Mouse (Mus musculus) spleen, adult 2 months (tissue): ENCODE data around the gene Lrrc72.

Experiments
- CTCF ChIP-seq: fragments of 200-500 bp; IDR thresholded peaks from 2 replicates; pipeline ENCODE4 v1.5.1; 2011; ENCODE audit warnings: mild to moderate bottlenecking, inconsistent platforms; ENCODE audit not compliant: insufficient read depth, insufficient read length, insufficient replicate concordance; ENCODE audit errors: extremely low read depth
- POLR2A ChIP-seq: fragments of 200-500 bp; IDR thresholded peaks from 2 replicates; pipeline ENCODE4 v1.6.1; 2011; ENCODE audit warnings: low read depth, low read length, inconsistent platforms

DNA sequence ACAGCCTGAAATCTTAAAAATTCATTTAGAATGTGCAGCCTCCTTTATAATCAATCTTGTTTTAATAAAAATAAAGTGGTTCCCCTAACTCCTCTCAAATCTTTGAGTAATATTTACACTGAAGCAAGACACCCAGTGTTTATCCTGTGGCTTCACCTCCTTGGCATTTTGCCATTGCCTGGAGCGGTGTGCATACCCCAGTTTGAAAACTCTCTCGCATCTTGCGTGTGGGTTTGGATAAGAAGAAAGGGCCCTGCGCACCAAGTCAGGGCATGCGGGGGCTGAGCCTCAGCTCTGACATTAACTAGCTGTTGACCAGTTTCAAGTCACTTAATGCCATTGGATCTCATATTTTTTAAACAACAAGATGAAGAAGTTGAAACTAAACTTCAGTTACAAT, 2.2 kb upstream of the Lrrc72 start:
- TF ChIP-seq CTCF: no peak
- TF ChIP-seq POLR2A: no peak
